Comparison of ENCODE assay signal across 9 mouse cellular contexts in the genomic region with DNA sequence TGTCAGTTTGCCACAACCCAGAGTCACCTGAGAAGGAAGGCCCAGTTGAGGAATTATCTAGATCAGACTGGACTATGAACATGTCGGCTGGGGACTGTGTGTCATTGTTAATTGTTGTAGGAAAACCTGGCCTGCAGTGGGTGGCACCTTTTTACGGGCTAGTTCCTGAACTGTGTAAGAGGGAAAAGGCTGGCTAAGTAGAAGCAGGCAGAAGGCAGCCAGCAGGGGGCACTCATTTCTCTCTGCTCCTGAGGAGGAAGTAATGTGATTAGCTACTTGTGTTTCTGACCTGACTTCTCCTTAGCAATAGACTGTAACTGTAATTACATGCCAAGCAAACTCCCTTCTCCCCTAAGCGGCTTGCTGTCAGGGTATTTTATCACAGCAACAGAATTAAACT. TPM values are rescaled to one million over a fixed set of nuclear protein-coding genes. Genes with fewer than 3 reads are reported as not detected.
DNase-seq lines count a peak whose midpoint lies in the region; ATAC-seq and TF ChIP-seq lines count a peak whose summit lies in the region.
"Had no signal": no experiment of that assay in that cellular context is flagged by ENCODE, and none has a peak within 500 bp of the region (broad histone marks: within the 10 kb centered on the region; RNA-seq: fewer than 3 reads in every experiment).

No protein-coding gene starts in this region.

- H3K4me1 ChIP-seq in E14TG2a.4 (replicated peaks; ENCODE audit: low read depth, low read length) = no peaks in the 10 kb centered on the region
- H3K4me1 ChIP-seq in spleen, adult 2 months (ENCODE audit: control insufficient read depth, insufficient read depth, insufficient read length) = no peaks in the 10 kb centered on the region

- peak; percentile 71 for TF ChIP-seq CTCF in E14TG2a.4 (conservative IDR thresholded peaks at IDR 0.05; ENCODE audit: low read length)
- TF ChIP-seq CTCF in spleen, adult 2 months (IDR thresholded peaks at IDR 0.05; ENCODE audit: extremely low read depth, insufficient read depth, insufficient read length, insufficient replicate concordance) = peak; percentile 36; the same call in 1 of the 2 replicates

- H3K36me3 ChIP-seq in E14TG2a.4 (ENCODE audit: insufficient read depth, low read length) = no peaks in the 10 kb centered on the region
- H3K36me3 ChIP-seq in spleen, adult 2 months (ENCODE audit: control insufficient read depth, insufficient read depth, low read length) = no peaks in the 10 kb centered on the region
- H3K36me3 ChIP-seq: limb, embryonic 12.5 days had no signal

- no peaks in the 10 kb centered on the region for H3K27me3 ChIP-seq in E14TG2a.4 (ENCODE audit: insufficient read depth, low read length)
- H3K27me3 ChIP-seq in spleen, adult 2 months (ENCODE audit: control insufficient read depth, insufficient read depth, low read length) = no peaks in the 10 kb centered on the region
- H3K27me3 ChIP-seq: limb, embryonic 12.5 days had no signal

- intact Hi-C loops in heart, postnatal 36 days (cut with DNase I) = loop anchor here (10.0 kb wide), 1 partner anchor 54 kb away; no protein-coding TSS in a partner anchor

- DNase-seq in adrenal gland, postnatal 10 days = peak; percentile 86
- DNase-seq in embryo, embryonic 9.5 days (ENCODE audit: extremely low spot score) = peak; percentile 48
- peak; percentile 54 to 76 for DNase-seq in heart, postnatal 36 days
- peak; percentile 42 to 81 for DNase-seq in layer of hippocampus, adult 18-20 months (ENCODE audit: low spot score in 2 of 2)
- DNase-seq in lung, postnatal 14 days = peak; percentile 90
- peak; percentile 2 to 46 for DNase-seq in spleen, adult 2 months (ENCODE audit: low read depth in 1 of 2, low spot score in 2 of 2)

- no peaks in the 10 kb centered on the region for H3K9me3 ChIP-seq in E14TG2a.4 (ENCODE audit: low read length)
- H3K9me3 ChIP-seq: limb, embryonic 12.5 days had no signal

- ATAC-seq in erythroid progenitor cell, adult 5-6 weeks (replicated peaks; ENCODE audit: low FRiP score, poor library complexity, severe bottlenecking) = no peak

- no peak for TF ChIP-seq POLR2A in spleen, adult 2 months (IDR thresholded peaks at IDR 0.05; ENCODE audit: low read depth, low read length)

- no peak overlapping the region for H3K27ac ChIP-seq in spleen, adult 2 months (ENCODE audit: insufficient read depth, low read length)
- H3K27ac ChIP-seq: limb, embryonic 12.5 days had no signal

- no peak overlapping the region for H3K4me3 ChIP-seq in E14TG2a.4 (replicated peaks; ENCODE audit: low read length)
- H3K4me3 ChIP-seq in spleen, adult 2 months (ENCODE audit: extremely low read depth, insufficient read depth, insufficient read length) = no peak overlapping the region
- H3K4me3 ChIP-seq: limb, embryonic 12.5 days had no signal

- 21% methylated on average over 3 of the region's 3 CpGs for WGBS in spleen, adult 2 months

RNA-seq across cellular contexts. Expression of a gene that starts 38.7 kb away (rescaled TPM):
- 10 to 100 TPM in 1 of 2 experiments, 1 to 10 TPM in 1; 7.6 to 12.7 TPM for total RNA-seq in adrenal gland, postnatal 10 days (2021)
- total RNA-seq in heart, postnatal 36 days (2021) = 10 to 100 TPM; 76.0 to 78.1 TPM
- 10 to 100 TPM; 16.8 to 17.9 TPM for total RNA-seq in layer of hippocampus, adult 18-20 months (2021)
- 0.12 and 0.14 TPM in 2 replicates for polyA plus RNA-seq in spleen, adult 2 months (2012; rRNA removed)
- total RNA-seq in erythroid progenitor cell, adult 5-6 weeks (2015; ENCODE audit: low replicate concordance) = not detected in 2 replicates
- not detected in 2 replicates for total RNA-seq in erythroid progenitor cell, adult 5-6 weeks (2017; ENCODE audit: low replicate concordance)

Comparison
In these comparisons a context has a peak if more than half of its experiments do, and no peak if none do; other contexts are left out.
1. DNase-seq: peak in every context shown above with its lines; median percentile 90 in lung, postnatal 14 days; 86 in adrenal gland, postnatal 10 days; 65 in heart, postnatal 36 days; 62 in layer of hippocampus, adult 18-20 months; 48 in embryo, embryonic 9.5 days; 24 in spleen, adult 2 months.
2. RNA of a gene that starts 38.7 kb away (total RNA-seq): 76.0 to 78.1 TPM in heart, postnatal 36 days, 16.8 to 17.9 TPM in layer of hippocampus, adult 18-20 months and 7.6 to 12.7 TPM in adrenal gland, postnatal 10 days; not detected in erythroid progenitor cell, adult 5-6 weeks; every median in the first group is over 4 times any median in the second.